Mouse (Mus musculus) heart, postnatal 10 days (tissue): Measurements from ENCODE around the gene Gnai3. TPM values are rescaled to one million over a fixed set of nuclear protein-coding genes. Genes with fewer than 3 reads are reported as not detected.

Experiments used
- DNase-seq, 2 experiments: peaks; one replicate each; pipeline ENCODE4 v3.0.0; 2021
- intact Hi-C: fragments of 180-260 bp; cut with DNase I; formaldehyde crosslinking; loops from one replicate; pipeline ENCODE4 v1.15.1; 2025
- total RNA-seq, 2 experiments: library from RNA; stranded (reverse); gene quantifications; 2 replicates each; pipeline ENCODE4 v1.2.3; 2021

Gnai3 gene
- total RNA-seq, 2 experiments from 2014 or later: 35.1 to 37.9 TPM

DNA sequence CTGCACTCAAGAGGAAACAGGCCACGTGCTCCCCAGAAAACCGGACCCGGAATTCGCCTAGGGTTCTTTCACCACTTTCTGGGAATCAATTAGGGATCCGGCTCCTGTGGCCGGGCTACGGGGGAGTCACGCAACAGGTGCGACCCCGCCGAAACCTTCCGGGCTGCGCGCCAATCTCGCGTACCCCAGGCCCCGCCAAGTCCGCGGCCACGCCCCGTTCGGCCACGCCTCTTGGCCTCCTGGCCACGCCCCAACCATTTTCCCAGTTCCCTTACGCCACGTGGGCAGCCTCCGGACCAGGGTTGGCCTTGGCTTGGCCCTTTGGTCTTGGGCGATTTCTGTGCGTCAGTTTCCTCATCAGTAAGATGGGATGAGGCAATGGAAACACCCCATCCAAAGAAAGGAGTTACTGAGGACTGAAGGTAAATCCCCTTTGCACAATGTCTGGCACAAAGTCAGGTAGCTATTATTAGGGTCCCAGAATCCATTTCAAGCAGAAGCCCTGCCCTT lies 59.4 kb downstream of the Gnai3 start, which contains the start of gene Ampd2:
TSS of gene Ampd2 (minus strand) at position 182 of the 510 bp plus-strand sequence.
- intact Hi-C loops: loop anchor here (2.0 kb wide), 1 partner anchor 54 kb away; no protein-coding TSS in a partner anchor
- DNase-seq: peak; percentile 84 to 90

- intact Hi-C loops: loop anchor here (2.0 kb wide), 2 partner anchors 15 to 55 kb away; no protein-coding TSS in a partner anchor
- DNase-seq: peak; percentile 89 to 90
Observed at GRCm38 (mm10) chr3:108085721-108086469, 60.1 kb downstream of the Gnai3 start.

- peak; percentile 94 to 96 for DNase-seq
- intact Hi-C loops: loop anchor here (2.0 kb wide), 1 partner anchor 14 kb away; no protein-coding TSS in a partner anchor
Observed at GRCm38 (mm10) chr3:108085281-108085720, 60.6 kb downstream of the Gnai3 start.

GRCm38 (mm10) chr3:108084767-108085270 lies 61.1 kb downstream of the Gnai3 start:
- DNase-seq: no peak
- intact Hi-C loops: loop anchor here (2.0 kb wide), 1 partner anchor 14 kb away; no protein-coding TSS in a partner anchor

GRCm38 (mm10) chr3:108083904-108084407 lies 62.0 kb downstream of the Gnai3 start:
- no peak for DNase-seq
- intact Hi-C loops: loop anchor here (2.0 kb wide), 1 partner anchor 13 kb away; no protein-coding TSS in a partner anchor

GRCm38 (mm10) chr3:108083161-108083560 lies 62.8 kb downstream of the Gnai3 start:
- DNase-seq: no peak
- intact Hi-C loops: no loop called here

DNA sequence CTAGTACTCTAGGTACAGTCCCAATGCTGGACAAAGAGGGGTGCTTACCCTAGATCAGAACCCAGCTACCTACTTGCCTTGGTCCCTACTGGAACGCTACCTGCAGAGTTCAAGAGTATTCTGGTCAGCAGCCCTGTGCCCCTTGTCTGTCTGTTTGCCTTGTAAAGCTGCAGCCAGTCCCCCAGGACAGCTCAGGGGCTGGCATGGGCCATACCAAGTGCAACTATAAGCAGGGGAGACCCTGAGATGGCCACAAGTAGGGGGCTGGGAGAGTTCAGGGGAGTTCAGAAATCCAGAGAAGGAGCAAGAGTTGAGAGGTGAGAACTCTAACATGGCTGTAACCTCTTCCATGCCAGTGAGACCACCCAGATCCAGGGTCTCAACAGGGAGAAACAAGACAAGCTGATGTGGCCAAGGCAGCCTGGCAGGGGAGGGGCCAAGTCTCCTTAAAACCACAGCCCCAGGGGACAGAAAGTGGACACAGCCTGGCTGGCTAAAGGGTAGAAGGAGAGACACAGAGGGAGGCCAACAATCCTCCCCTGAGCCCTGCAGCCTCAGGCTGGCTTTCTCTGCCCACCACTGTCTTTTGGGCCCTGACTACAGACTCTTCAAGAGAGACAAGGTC lies 63.6 kb downstream of the Gnai3 start:
- intact Hi-C loops: no loop called here
- peak in 1 of 2 experiments; percentile 13 for DNase-seq

DNA sequence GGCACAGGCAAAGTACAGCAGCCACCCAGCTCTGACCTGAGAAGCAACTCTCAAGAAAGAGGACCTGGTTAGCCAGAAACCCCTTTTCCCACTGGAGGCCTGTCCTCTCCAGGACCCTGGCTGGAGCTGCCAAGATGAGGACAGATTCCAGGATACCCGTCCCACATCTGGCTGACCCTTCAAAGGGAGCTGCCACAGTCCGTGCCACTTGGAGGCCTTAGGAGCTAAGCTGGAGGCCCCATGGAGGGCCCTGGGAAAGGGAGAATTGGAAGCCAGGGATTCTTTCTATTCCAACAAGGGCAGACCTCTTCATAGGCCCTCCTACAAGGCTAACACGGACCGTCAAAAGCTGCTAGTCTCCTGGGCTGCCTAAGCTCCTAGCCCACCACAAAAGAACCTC lies 64.3 kb downstream of the Gnai3 start:
- no peak for DNase-seq
- intact Hi-C loops: no loop called here

GRCm38 (mm10) chr3:108076836-108077235 lies 69.1 kb downstream of the Gnai3 start:
- intact Hi-C loops: no loop called here
- no peak for DNase-seq

DNA sequence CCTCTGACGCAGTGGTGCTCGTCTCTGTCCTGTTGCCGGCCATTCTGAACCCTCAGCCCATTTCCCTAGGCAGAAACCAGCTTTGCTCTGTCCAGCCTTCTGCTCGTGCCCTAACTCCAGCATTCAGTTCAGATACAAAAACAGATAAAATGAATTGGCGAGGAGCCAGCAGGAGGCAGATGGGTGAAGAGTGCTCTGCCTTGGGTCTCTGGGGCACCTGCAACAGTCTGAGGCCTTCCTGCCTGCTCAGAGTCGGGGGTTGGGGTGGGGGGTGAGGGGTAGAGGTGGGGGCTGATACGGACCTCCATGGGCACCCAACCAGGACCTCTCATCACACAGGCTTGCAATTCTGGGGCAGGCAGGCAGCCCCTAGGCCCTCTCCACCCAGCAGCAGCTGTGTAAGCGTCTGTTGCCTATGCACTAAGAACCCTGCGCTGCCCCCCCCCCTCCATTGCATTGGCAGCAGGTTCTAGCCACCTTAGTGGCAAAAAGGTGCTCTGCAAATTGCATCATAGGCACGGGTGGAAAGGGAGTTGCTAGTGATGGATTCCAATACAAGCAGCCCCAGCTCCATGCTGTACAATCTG lies 72.9 kb downstream of the Gnai3 start:
- no peak for DNase-seq
- intact Hi-C loops: no loop called here

DNA sequence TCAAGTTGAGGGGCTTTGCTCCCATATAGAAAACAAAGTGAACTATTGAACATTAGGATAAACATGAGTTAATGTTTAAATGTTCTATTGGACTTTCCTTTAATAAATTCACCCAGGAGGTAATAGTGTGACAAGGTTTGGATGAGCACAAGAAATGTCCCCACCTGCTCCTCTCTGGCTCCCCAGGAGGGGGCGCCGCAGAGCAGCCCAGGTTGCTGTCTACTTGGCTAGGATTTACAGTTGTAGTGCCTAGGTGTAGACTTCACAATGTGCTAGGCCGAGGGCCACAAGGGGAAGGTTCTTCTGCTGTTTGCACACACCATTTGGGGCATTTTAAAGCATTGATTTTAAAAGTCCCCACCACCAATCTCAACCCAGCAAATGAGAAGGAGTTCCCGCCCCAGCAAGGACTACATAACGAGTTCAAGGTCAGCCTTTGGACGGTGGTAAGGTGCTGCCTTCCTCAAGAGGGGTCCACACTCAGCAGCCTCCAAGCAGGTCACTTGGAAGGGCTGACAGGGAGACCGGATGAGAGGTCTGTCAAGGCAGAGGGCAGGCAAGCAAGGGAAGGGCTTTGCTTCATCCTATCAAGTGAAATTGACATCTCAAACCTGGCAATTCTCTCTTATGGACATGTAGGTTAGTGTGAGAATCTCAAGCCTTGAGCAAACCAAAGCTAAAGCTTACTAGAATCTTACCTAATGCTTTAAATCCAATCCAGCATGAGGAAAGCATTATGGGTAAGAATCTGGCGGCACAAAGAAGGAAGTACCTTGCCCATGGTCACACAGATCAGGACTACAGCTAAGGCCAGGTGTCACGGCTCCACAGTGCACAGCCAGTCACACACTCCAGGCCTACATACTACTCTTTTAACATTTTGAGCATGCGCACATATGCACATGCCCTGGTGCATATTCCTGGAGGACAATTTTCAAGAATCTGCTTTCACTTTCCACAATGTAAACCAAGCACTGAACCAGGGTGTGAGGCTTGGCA lies 75.4 kb downstream of the Gnai3 start:
- peak; percentile 79 to 85 for DNase-seq
- intact Hi-C loops: loop anchor here (1.0 to 2.0 kb wide), 2 partner anchors 14 to 78 kb away; no protein-coding TSS in a partner anchor

DNA sequence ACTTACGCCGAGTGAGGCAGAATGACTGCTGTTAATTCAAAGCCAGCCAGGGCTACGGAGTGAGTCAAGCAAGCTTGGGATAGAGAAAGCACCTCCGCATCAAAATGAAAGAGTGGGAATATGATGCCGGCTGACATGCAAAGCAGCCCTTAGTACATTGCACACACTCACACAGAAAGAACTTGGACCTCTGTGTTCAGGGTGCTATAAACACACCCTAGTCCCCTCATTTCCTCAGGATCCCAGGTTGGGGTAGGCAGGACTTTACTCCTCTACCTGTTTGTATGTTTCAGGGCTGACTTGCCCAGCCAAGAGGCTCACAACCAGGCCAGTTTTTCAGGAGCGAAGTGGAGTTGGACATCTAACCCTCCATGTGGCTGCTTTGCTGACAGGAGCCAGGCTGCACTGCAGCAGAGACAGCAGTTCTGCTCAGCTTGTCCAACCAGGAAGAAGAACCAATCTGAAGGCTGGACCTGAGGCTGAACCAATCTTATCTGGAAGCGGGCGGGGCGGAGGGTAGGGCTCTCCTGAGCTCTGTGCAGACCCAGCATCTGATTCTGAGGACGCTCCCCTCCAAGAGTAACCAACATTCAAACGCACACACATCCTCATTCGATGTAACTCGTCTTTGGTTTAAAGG lies 76.6 kb downstream of the Gnai3 start:
- peak; percentile 48 to 63 for DNase-seq
- intact Hi-C loops: loop anchor here (5.0 kb wide), 1 partner anchor 372 kb away; the partner anchor contains the start of gene Ahcyl1

- intact Hi-C loops: loop anchor here (5.0 kb wide), 1 partner anchor 372 kb away; the partner anchor contains the start of gene Ahcyl1
Observed at GRCm38 (mm10) chr3:108068826-108069225, 77.1 kb downstream of the Gnai3 start.

DNA sequence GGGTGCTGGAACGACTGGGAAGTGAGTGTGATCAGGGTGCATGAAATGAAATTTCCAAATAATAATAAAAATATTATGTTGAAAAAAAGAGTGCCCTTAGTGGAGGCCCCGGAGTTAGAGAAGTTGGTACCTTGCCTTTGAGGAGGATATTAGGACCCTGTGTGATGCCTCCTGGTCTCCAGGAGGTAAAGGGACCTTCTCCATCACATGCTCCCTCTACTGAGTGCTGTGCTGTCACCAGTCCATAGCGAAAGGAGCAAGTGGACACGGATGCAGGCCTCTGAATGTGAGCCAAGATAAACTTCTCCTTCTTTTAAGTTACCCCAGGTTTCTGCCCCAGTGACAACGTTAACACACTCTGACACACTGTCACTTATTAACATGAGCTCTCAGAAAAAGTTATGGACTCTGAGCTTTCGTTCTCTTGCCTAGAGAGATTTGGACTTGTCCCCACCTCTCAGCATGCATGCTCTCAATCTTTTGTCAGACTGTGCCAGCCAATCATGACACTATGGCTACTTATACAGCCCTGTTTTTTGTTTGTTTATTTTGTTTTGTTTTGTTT lies 78.5 kb downstream of the Gnai3 start:
- intact Hi-C loops: loop anchor here (5.0 kb wide), 1 partner anchor 370 kb away; the partner anchor contains the start of gene Ahcyl1
- no peak for DNase-seq

More at GRCm38 (mm10) chr3:108068826-108069225, 77.1 kb downstream of the Gnai3 start:
- no peak for DNase-seq

GRCm38 (mm10) chr3:108065551-108065950 lies 80.4 kb downstream of the Gnai3 start:
- intact Hi-C loops: loop anchor here (5.0 kb wide), 1 partner anchor 368 kb away; the partner anchor contains the start of gene Ahcyl1
- DNase-seq: no peak

- DNase-seq: no peak
- intact Hi-C loops: loop anchor here (5.0 kb wide), 3 partner anchors 47 to 367 kb away; partner anchors contain the start of genes Ahcyl1, Gstm1 and Gstm6
Observed at GRCm38 (mm10) chr3:108064672-108065071, 81.3 kb downstream of the Gnai3 start.

DNA sequence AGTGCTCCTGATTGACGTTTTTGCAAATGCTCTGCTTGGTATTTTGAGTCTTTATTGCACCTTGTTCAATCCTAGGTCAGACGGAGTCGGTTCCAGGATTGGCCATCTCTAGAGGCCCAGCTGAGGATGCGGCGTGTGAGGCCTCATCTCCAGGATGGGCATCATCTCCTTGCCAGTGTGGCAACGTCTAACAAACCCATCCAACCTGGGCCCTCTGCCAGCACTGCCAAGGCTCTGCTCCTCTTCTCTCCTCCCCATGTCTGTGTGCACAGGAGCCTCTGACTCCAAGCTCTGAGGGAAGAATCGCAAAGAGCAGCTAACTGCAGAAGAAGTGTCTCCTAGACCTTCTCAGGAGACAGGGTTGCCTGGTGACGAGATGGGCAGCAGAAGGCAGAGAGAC lies 83.3 kb downstream of the Gnai3 start:
- intact Hi-C loops: loop anchor here (5.0 kb wide), 2 partner anchors 45 to 120 kb away; partner anchors contain the start of genes Gstm1 and Gstm6
- no peak for DNase-seq

- intact Hi-C loops: loop anchor here (1.0 to 5.0 kb wide), 4 partner anchors 44 to 194 kb away; partner anchors contain the start of genes Gstm1 and Gstm6
- peak; percentile 63 to 76 for DNase-seq
Observed at GRCm38 (mm10) chr3:108061420-108061819, 84.5 kb downstream of the Gnai3 start.
